Mouse (Mus musculus): ENCODE results near the gene Tedc2. TPM values are rescaled to one million over a fixed set of nuclear protein-coding genes. Genes with fewer than 3 reads are reported as not detected.

Gene Tedc2
- total RNA-seq, 2 experiments from 2014 or later = 2.1 to 3.2 TPM

DNA sequence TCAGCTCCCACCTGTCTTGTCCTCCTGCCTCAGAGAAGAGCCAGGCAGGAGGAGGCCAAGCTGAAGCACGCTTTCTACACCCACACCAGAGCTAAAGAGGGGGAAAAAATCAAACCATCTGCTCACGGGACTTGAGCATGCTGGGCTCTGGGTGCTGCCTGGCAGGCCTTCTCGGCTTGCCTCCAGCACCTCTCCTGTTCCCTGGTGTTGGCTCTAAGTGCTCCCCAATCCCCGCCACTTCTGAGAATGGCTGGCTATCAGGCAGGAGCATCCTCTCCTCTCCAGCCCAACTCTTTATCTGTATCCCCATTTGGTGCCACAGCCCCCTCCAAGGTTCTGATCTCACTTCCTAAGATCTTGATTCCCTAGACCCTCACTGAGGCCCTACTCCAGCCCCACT, 21.4 kb downstream of the Tedc2 start:
- DNase-seq = no peak
- intact Hi-C loops (cut with DNase I) = no loop called here

DNA sequence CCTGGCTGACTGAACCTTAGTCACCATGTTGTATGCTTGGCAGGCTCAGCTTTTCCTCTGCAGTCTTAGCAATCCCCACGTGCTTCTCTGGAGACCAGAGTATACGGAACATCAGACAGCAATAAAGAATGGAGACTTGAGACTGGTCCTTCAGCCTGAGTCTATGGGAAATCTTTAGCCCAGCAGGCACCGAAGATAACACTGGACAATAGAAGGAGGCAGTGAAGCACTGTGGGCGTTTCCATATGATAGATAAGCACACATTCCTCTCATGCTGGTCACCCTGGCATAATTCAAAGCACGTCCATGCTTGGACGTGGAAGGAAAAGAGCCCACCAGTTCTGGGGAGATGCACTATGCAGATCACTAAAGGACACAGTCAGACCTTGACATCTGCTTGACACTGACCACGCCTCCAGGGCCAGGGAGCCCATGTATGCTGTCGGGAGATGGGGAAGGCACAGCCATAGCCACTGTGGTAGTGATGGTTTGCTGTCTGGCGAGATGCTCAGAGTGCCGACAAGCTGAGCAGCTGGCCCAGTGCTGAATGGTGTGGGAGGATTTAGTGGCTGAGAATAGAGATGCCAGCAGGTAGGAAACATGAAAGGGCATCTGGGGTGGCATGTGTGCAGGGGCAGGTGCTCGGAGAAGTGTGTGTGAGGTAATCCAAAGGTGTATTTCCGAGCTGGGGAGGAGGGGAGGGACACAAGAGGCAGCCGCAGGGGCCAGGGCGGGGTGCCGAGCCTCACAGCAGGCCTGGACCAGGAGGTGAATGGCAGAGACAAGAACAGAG, 23.4 kb downstream of the Tedc2 start:
- intact Hi-C loops (cut with DNase I) = no loop called here
- no peak for DNase-seq

DNA sequence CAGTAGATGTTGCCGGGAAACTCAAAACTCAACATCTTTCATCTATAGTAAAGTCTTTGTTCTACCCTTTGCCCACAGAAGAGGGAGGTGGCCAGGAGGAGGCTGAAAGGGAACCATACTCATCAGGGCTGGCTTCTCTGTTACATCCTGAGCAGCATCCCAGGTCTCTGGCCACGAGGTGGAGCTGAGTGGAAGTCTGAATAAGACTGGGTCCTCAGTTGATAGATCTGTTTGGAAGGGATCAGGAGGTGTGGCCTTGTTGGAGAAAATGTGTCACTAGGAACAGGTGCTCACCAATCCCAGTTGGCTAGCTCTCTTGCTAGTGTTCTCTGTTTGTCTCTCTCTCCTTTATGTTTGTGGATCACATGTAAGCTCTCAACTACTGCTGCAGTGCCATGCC, 25.3 kb downstream of the Tedc2 start:
- intact Hi-C loops (cut with DNase I) = no loop called here
- no peak for DNase-seq

DNA sequence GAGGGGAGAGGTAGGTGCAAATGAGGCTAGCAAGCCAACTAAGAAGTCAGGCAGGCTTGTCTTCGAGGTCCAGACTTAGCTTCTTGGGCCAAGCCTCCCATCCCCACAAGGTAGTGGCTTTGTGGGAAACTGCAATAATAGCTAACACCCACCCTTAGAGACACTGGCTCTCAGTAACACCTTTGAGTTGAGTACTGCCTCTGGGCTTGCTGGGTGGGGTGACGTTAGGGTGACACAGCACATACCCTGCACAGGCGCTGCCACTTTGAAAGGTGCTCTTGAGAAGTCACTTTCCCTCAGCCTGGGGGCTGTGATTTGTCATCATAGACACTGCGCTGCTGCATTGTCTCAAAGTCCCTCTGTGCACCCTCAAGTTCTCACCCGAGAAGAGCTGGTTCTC, 26.9 kb downstream of the Tedc2 start:
- no peak for DNase-seq
- intact Hi-C loops (cut with DNase I) = no loop called here

DNA sequence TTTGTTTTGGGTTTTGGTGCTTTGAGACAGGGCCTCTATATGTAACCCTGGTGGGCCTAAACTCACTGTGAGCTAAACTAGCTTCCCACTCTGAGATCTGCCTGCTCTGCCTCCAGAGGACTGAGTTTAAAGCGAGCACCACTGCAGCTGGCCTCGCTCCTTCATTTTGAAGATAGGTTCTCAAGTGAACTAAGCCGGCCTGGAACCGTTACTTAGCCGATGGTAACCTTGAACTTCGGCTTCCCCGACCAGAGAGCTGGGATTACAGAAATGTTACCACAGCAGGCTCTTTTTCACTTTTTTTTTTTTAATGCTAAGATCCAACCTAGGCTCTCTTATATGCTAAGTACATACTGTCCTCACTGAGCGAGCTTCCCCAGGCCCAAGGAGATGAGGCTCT, 27.4 kb downstream of the Tedc2 start:
- no peak for DNase-seq
- intact Hi-C loops (cut with DNase I) = no loop called here

DNA sequence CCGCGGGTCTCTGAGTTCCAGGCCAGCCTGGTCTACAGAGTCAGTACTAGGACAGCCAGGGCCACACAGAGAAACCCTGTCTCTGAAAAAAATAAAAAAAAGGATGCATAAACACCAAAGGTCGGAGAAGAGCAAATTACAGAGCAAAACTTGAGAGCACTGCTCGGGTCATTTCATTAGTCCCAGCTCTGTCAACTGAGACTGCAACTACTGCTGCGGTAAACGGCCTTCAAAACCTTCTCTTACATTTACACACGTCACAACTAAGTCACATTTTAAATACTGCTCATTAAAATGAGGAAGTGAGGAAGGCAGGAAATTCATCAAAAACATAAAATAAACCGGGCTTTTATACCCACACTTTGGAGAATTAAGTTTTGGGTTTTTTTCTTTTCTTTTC, 27.8 kb downstream of the Tedc2 start:
- intact Hi-C loops (cut with DNase I) = no loop called here
- DNase-seq = no peak

DNA sequence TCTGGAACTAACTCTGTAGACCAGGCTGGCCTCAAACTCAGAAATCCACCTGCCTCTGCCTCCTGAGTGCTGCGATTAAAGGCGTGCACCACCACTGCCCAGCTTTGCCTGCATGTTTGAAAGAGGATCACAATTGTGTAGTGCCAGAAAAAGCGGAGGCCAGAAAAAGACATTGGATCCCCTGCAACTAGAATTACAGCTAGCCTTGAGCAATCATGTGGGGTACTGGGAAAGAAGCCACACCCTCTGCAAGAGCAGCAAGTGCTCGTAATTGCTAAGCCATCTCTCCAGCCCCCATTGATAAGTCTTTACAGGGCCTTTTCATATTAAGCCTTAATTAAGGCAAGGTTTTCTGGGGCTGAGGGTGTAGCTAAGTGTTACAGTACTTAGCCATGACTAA, 29.2 kb downstream of the Tedc2 start:
- intact Hi-C loops (cut with DNase I) = no loop called here
- no peak for DNase-seq

DNA sequence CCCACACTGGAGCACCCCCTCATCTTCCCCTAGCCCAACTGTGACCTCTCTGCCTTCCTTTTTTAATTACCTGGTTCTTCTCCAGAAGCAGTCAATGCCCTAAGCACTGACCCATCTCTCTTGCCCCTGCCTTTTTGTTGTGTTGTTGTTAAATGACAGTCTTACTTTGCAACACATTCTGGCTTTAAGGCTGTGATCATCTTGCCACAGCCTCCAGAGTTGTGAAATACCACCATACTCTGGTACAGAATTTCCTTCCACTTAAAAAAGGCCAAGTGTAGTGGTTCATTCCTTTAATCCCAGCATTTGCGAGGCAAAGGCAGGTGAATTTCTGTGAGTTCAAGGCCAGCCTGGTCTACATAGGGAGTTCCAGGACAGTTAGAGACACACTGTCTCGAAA, 29.7 kb downstream of the Tedc2 start:
- no peak for DNase-seq
- intact Hi-C loops (cut with DNase I) = no loop called here

DNA sequence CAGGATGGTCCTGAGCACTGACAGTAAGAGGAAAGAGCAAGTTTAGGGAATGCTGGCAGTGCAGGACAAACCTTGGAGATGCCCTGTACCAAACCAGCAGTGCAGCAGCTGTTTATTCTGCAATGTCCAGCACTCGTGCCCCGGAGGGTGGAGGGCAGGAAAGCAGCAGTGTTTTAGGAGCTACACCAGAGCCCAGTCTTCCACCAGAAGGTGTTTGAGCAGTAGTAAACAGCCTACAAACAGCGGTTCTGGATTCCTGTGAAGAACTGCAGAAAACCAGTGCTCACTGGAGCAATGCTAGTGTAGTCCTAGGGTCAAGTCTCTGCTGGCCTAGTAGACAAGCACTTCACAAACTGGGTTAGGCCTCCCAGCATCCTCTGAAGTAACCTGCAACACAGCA, 46.4 kb downstream of the Tedc2 start:
- no peak for DNase-seq
- intact Hi-C loops (cut with DNase I) = loop anchor here (5.0 kb wide), 2 partner anchors 78 to 263 kb away; partner anchors contain the start of gene Ccnf

DNA sequence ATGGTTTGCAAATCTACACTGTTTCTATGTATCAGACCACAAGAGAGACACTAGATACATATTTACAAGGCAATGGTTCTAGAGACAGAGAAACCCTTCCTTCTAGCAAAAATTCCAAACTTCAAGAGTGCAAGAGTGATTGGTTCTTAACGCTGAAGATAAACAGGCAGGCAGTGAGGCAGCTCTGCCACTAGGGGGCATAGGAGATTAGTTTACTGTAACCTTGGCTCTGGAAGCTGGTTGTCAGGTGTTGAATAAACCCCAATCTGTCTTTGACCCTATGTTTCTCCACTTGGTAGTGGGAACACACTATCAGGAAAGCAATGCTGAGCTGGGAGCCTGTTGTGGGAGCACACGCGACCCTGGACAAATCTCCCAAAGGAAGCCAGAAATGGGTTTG, 47.2 kb downstream of the Tedc2 start:
- DNase-seq = peak; percentile 59 to 72
- intact Hi-C loops (cut with DNase I) = loop anchor here (1.0 to 5.0 kb wide), 4 partner anchors 79 to 264 kb away; partner anchors contain the start of gene Ccnf

DNA sequence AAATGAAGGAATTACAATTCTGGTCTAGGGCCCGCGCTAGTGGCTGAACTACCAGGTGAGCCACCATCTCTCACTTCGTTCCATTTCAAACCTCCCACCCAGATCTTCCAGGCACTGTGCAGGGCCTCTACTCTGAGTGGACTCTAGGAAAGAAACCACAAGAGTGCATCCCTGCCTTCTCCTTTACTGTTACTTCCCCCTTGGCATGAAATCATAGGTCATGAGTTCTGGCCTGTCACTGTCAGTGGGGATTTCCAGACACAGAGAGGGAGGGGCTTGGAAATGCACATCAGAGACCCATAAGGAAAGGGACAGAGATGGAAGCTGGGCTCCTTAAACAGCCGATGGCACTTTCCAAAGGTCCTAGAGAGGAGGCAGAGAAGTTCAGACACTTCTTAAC, 48.9 kb downstream of the Tedc2 start:
- DNase-seq = no peak
- intact Hi-C loops (cut with DNase I) = loop anchor here (5.0 kb wide), 2 partner anchors 81 to 266 kb away; partner anchors contain the start of gene Ccnf

DNA sequence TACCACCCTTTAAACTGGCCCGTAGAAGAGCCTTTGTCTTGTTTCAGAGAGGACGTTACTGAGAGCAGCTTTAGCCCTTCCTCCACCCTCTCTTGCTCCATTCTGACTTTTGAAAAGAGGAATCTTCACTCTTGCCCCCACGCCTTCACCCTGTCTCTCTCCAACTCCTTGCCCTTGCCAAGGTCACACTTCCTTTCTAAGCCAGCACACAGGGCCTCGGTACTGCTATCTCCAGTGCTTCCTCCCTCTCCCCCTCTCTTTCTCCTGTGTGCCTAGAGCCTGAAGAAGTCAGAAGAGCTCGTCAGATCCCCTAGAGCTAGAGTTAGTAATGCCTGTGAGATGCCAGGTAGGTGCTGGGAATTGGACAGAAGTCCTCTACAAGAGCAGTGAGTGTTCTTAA, 49.9 kb downstream of the Tedc2 start:
- no peak for DNase-seq
- intact Hi-C loops (cut with DNase I) = loop anchor here (5.0 kb wide), 2 partner anchors 82 to 267 kb away; partner anchors contain the start of gene Ccnf

DNA sequence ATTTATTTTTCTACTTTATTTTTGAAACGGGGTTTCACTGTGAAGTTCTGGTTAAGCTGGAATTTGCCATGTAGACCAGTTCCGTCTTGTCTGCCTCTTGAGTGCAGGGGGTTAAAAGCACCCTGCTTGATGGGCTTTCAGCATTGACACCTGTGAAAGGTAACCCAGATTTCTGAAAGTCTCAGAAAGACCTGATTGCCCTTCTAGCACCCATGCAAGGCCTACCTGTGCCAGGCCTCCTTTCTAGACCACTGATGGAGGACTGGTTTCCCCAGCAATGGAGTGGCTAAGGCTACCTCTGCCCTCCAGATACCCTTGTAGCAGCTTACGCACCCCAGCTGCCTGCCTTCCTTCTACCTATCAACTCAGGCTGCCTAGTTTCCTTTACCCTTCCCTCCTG, 50.5 kb downstream of the Tedc2 start:
- intact Hi-C loops (cut with DNase I) = loop anchor here (5.0 kb wide), 2 partner anchors 82 to 267 kb away; partner anchors contain the start of gene Ccnf
- DNase-seq = no peak

DNA sequence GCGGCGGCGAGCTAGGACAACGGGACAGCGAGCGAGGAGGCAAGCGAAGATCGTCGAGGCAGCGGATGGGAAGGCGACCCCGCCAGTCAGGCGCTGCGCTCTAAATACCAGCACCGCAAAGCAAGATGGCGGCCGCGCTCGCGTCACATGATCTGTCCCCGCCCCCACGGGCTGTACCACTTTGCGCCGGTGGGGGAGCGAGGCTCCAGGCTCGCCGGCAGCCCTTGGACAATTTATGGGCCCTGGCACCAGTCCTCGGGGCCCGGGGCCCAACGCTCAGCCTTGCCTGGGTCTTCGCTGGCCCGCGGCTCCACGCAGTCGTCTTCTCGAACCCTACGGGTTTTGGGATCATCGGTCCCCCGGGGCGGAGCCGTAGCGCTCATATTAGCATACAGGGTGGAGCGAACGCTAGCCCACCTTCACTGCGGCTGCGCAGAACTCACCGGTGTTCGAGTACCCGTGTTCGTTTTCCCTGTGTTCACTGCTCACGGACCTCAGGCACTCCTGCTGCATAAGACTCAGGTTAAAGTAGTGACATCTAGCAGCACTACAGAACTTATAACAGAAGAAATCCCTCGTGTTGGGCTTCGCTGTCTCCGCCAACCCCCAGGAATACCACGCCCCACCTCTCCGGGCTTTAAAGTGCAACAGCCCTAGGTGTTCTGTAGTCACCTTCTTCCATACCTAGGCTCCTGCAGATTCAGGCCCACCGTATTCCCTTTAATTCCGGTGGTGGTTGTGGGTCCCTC, 51.2 kb downstream of the Tedc2 start, which contains the start of gene Atp6v0c:
Gene Atp6v0c, minus strand, starts transcription at position 386 of the 749 bp plus-strand sequence.
- DNase-seq = peak; percentile 93 to 99
- intact Hi-C loops (cut with DNase I) = loop anchor here (2.0 to 5.0 kb wide), 3 partner anchors 35 to 268 kb away; partner anchors contain the start of genes Ccnf and Tbc1d24

DNA sequence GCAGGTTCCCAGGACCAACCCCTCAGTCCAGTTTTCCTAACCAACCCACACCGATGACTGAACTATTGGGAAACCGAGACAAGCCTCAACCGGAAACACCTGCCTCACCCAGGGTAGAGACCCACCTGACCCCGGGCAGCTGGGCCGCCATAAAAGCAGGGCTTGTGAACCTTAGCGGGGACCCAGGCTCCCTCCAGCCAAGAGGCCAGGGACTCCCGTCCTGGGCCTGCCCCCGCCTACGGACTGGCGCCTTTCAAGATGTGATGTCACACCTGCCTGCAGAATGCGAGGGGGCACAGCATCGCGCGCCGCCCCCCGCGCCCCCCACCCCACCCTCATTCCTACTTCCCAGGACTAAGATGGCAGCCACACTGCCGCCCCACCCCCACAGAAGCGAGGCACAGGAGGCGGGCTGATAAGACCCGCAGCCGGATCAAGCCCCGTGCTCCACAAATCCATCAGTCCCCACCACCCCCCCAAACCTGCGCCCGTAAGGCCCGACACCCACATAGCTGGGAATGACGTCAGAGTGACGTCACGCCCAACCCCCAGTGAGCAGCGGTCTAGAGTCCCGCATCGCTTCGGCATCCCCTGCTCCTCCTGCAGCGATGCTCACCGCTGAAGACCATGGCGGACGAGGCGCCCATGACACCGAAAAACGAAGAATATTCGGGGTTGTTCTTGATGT, 51.9 kb downstream of the Tedc2 start:
- peak; percentile 46 to 69 for DNase-seq
- intact Hi-C loops (cut with DNase I) = loop anchor here (2.0 kb wide), 1 partner anchor 36 kb away; the partner anchor contains the start of gene Tbc1d24

DNA sequence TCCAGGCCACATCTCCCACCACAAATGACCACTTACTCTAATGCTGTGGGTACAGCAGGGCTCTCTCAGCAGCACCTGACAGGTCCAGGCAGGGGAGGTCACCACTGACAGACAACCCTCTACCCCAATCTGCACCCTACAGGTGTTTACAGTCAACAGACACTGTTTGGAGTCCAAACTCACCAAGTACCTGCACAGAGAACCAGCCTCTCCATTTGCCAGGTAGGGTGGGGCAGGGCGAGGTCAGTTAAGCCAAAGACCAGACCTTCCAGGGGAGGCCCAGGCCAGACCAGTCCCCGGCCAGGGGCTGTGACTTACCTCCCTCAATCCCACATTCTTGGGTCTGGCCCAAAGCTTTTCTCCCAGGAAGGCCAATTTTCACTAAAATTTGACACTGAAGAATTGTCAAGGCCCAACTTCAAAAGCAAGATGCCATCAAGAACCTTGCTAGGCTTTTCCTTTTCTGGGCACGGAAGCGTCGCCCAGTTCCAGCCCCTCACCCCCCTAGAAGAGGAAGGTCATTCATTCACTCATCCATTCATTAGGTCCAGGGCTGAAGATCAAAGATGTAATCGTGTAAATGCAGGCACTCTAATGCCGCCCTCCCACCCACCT, 52.7 kb downstream of the Tedc2 start:
- no peak for DNase-seq
- intact Hi-C loops (cut with DNase I) = loop anchor here (2.0 kb wide), 1 partner anchor 37 kb away; the partner anchor contains the start of gene Tbc1d24

DNA sequence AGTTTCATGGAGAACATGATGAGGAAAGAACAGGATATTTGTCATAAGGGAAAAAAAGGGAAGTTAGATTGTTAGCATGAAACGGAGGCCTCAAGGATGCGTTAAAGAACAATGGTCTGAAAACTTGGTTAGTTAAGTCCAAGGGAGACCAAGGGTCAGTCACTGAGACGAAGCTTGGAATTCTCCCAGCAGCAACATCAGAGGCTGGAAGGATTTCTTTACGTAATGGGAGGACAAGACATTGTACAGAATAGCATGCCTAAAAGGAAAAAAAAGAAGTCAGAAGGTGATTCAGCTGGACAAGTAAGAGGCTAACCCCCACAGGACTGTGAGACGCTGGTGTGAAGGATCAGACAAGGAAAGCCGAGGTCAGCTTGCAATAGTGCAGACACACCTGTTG, 53.5 kb downstream of the Tedc2 start:
- DNase-seq = no peak
- intact Hi-C loops (cut with DNase I) = no loop called here
